Mouse (Mus musculus) thymus, postnatal 14 days (tissue): ENCODE data around the gene Zfp52.

ENCODE experiments used
- DNase-seq: peaks from one replicate; pipeline ENCODE4 v3.0.0; 2021

Gene Zfp52

DNA sequence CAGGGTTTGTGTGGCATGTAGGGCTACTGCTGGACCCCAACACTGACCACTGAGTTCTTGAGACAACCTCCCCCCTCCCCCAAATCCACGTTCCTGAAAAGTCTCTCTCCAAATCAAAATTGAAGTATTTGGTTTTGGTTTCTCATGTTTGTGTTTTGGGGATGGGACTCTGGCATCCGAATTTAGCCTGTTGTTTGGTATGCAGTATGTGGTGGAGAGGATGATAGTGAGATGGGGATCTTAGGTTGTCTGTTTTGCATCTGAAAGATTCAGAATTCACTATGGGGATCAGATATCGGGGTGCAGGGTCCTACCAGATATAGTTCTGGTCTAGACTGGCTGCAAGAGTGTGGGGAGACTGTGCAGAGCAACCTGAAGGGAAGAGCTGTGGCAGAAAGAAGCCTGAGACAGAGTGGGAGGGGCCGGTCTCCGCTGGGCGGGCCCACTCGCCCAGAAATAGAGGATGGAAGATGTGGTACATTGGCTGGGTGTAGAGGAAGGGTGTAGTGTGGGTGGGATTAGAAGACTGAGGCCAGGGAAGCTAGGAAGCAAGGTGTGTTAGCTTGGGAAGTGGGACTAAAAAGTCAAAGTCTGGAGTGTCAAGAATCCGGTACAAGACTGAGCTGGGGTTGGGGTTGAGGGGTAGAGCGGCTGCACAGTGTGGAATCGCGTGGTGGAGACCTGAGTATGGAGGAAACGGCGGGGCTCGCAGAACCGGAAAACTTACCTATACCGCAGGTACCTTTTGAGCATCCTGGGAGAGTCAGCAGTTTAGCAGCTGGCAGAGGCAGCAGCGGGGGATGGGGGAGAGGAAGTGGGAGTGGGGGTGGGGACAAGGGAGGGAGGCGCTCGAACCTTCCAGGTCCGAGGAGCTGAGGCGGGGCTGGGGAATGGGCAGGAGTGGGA is at the start of gene Zfp52:
Gene Zfp52 (plus strand): TSS at position 444 of the 906 bp plus-strand sequence.
- DNase-seq = peak; percentile 72

DNA sequence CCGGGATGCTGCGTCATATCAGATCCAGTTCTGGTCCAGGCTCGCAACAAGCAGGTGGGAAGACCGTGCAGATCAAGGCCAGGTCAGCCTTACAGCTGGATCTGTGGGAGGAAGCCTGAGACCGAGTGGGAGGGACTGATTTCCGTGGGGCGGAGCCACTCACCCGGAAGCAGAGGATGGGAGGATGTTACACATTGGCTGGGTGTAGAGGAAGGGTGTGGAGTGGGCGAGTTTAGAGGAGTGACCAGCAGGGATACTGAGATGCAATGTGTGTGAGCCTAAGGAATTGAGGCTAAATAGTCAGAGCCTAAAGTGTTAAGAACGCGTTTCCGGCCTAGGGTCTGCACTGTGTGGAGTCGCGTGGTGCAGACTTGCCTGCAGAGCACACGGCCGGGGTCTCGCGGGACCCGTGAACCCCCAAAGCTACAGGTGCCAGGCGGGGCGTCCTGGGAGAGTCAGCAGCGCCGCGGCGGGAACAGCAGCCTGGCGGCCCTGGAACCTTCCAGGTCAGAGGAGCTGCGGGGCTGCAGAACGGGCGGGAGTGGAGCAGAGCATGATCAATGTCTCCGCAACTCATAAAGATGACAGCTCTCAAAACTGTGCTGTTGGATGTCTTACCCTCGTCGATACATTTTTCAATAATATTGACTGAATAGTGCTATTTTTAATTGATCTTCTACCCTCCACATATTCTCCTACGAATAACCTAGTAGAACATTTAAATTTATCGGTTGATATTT is 46.4 kb upstream of the Zfp52 start, which contains the start of gene Zfp53:
Gene Zfp53 (plus strand): TSS at position 239 of the 740 bp plus-strand sequence.
- peak; percentile 88 for DNase-seq

GRCm38 (mm10) chr17:21489500-21490001 is 45.8 kb upstream of the Zfp52 start:
- no peak for DNase-seq

DNA sequence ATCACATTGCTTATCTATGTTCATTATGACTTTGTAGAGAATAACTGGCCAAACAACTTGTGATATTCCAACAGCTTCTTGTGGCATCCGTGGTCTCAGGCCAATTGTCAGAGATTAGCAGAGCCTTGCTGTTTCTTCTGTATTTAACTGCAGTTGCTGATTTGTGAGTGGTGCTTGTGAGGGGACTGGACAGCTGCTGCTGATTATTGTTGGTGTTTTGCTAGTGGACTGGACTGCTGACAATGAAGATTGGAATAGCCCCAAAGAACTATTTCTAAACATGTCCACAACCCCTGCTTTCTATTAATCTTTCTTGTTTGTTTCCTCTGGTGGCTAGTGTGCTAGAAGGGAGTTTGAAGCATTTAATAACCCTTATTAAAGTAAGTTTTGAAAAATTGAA is 34.0 kb upstream of the Zfp52 start:
- no peak for DNase-seq

- DNase-seq = no peak
These were observed 30.8 kb upstream of the Zfp52 start for GRCm38 (mm10) chr17:21504524-21504923.

DNA sequence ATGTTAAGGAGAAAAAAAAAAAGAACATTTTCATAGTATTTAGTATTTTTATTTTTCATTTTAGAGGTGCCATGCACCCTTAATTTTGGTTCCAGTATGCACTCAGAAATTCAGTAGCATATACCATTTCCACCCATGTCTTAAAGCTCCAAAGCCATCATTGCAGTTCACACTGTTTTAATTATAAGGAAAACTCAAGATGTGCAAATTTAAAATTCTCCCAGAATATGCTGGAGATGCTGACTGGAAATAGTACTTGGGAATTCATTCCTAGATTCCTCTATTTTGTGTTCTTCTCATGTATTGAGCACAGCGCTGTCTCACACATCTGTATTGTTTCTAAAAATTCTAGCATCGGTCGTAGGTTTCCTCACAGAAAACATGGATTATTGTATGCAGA is 29.1 kb upstream of the Zfp52 start:
- DNase-seq = no peak

DNA sequence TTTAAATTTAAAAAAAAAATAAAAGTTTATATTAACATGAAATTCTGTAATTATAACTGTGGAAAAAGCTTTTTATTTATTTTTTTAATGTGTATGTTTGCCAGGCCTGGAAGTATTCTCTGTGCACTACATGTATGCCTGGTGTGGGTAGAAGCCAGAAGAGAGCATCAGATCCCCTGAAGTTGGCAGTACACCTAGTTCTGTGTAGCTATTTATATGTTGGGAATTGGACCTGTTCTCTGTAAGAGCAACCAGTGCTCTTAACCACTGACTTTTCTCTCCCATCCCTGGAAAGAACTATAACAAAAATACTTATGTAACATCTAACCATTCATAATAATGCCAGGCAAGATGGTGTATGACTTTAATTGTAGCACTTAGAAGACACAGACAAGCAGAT is 25.6 kb upstream of the Zfp52 start:
- no peak for DNase-seq

DNA sequence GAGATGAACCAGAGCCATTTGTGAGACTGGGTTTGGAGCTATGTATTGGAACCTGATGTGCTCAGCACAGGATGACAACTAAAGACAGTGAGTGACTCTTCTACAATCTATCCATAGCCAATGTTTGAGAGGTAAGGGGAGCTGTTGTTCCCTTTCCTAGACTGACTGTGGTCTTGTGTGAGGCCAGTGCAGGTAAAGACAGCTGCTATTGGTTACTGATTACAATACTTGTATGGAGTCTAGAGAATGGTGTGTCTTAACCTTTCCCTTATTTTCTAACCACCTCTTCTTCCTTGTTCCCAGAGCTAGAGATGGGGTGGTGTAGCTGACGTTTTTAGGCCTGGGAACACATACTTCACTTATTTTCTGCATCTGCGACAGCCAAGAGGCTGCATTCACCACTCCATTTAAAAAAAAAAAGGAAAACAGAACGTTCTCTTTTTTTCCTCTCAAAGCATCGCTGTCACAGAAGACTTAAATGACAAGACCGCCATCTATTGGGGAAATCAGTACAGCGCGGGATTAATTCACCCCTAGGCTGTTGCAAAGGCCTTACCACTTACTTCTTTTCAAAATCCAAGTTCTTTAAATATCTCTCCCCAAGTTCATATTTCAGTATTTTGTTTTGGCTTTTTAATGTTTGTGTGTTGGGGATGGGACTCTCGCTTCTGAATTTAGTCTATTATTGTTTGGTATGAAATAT is 19.8 kb upstream of the Zfp52 start:
- peak; percentile 70 for DNase-seq

DNA sequence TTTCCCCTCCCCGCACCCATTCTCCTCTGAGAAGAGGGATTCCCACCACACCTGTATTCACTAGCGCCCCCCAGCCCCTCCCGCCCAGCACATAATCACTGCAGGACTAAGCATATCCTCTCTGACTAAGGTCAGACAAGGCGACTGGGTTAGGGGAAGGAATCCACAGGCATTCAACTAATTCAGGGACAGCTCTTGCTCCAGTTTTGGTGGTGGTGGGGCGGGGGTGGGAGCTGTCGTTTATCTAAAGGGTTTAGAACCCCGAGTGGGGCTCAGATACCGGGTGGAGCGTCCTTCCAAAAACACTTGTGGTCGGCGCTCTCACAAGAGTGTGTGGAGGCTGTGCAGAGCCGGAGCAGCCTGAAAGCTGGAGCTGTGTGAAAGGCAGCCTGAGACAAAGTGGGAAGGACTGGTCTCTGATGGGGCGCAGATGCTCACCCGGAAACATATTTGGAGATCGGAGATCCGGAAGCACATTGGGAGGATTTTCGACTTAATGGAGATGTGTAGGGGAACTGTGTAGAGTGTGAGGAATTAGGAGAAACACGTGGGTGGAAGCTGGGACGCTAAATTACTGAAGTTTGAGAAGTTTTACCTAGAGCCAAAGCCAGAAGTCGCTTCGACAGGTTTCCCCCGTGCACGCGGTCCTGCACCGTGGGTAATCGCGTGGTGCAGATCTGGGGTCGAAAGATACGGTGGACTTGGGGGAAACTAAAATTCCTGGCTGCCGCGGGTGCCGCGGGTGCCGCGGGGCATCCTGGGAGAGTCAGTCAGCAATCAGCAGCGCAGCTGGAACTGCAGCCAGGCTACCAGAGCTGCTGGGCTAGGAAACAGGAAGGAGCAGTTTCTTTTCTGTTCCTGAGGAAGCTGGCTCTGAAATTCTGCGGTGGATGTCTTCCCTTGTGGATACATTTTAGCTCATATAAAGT is 18.9 kb upstream of the Zfp52 start:
- peak; percentile 61 for DNase-seq

DNA sequence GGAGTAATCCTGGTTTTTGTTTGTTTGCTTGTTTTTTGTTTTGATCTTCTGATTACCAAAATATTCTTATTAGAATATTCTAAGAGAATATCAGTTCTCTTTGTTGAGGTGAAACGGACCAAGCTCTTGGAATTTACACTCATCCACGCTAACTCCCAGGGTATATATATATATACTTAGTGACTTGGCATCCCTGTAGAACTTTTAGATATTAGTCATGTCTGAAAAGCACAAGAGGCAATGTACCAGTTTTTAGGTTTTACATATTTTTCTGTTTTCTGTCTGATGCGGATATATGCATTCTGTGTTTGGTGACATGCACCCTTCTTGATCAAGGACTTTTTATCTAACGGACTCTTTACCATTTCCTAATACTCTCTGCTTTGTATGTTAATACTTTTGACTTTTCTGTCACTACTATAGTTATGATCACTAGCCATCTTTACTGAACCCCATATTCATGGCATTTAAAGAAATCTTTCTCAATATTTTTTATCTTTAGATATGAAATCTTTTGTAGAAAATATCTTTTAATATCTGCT is 18.1 kb upstream of the Zfp52 start:
- DNase-seq = no peak

DNA sequence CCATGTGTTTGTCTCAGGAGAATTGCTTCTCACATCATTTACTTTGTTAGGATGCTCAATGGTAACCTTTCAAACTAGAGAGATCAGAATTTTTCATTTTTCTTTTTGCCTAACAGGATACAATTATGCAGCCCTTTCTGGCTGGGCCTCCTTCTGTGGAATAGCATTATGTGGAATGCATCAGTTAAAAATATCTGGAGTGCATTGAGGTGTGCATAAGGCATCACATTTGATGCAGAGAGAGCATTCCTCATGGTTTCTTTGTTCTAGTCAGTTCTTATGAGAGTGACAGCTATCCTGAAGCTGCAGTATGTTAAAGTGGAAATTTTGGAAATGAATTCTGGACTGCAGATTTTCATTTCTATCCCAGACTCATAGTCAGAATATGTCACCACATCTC is 9.1 kb upstream of the Zfp52 start:
- no peak for DNase-seq

- DNase-seq = no peak
These were observed 4.6 kb upstream of the Zfp52 start for GRCm38 (mm10) chr17:21530645-21531330.

- peak; percentile 6 for DNase-seq
These were observed 3.7 kb upstream of the Zfp52 start for GRCm38 (mm10) chr17:21531621-21532020.

DNA sequence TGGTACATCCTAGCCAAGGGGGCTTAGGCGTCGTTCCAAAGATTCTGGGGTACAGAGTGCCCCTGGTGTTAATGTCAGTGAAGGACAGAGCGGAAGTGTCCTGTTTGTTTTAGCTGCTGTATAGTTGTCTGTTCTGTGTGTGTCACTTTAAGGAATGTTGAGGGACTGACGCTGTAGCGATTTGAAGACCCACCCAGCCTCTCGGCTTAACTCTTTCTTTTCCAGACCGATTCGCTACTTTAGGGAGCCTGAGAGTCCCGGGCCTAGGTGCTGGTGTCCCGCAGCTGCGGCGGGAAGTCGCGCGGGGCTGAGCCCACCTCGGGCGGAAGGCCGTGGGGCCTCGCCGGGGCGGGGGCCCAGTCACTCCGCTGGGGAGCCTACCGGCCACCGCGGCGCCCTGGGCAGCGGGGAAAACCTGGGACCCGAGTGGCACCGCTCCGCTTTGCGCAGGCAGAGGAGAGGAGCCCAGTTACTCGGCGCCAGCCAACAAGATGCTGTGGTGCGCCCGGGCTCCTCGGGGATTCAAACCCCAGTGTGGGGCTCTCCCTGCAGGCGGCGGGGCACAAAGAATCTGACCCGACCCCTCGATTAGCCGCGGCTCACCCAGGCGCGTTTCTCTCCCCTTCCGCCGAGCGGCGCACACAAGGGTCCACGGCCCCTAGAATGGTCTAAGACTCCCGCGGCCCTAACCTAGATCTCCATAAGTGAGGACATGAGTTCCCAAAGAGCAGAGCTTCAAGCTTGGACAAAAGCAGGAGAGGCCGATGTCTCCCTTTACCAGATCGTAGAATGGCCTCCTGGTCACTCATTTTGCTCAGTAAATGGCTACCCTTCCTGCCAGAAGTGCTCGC is 3.0 kb upstream of the Zfp52 start:
- peak; percentile 66 for DNase-seq

DNA sequence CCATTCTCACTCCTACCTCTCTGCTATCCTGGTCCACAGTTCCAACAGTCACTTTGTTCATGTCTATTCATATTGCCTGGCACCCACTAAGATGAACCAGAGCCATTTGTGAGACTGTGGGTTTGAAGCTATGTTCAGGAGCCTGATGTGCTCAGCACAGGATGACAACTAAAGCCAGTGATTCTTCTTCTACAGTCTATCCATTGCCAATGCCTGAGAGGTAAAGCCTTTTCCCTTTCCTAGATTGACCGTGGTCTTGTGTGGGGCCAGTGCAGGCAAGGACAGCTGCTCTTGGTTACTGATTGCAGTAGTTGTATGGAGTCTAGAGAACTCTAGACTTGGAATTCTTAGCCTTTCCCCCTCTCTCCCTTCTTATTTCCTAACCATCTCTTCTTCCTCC is 1.4 kb upstream of the Zfp52 start:
- no peak for DNase-seq

DNA sequence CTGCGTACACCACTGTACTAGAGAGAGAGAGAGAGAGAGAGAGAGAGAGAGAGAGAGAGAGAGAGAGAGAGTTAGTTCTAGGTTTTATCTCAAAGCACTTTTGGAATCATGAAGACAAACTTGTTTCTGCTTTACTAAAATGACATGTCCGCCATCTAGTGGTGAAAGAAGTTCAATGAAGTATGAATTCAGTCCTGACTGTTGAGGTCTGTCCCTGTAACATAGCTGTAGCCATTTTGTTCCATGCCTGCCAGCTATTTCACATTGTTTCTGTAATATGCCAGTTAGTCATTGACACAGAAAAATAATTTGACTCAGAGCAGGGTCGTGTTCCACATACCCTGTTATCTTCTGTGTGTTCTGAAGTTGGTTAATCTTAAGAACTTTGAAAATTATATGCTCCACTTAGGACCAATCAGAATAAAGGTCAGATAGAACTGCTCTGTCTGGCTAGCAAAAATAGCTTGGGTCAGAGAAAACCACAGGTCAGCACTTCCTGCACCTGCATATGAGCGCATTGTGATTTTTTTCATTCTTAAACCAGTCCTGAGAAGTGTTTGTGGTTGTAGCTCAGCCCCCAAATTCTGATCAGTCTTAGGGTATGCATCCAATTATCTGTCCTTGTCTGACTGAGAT is 761 bp upstream of the Zfp52 start:
- peak; percentile 68 for DNase-seq

- no peak for DNase-seq
These were observed 757 bp downstream of the Zfp52 start for GRCm38 (mm10) chr17:21536096-21536495.

DNA sequence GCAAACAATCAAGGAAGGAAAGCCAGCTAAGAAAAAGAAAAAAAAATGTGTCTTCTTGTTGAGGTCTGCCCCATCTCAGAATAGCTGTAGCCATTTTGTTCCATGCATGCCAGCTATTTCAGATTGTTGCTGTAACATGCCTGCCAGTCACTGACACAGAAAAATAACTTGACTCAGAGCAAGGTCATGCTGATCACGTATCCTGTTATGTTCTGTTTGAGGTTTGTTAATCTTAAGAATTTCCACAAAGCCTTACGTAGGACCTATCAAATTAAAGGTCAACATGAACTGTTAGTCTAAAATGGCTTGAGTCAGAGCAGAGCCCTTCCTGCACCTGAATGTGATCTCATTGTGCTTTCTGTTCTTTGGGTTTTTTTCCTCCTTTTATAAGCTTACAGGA is 1.3 kb downstream of the Zfp52 start:
- no peak for DNase-seq

GRCm38 (mm10) chr17:21557831-21558230 is 22.5 kb downstream of the Zfp52 start:
- no peak for DNase-seq

- DNase-seq = peak; percentile 56
These were observed 30.9 kb downstream of the Zfp52 start for GRCm38 (mm10) chr17:21566220-21566619.
